Mouse (Mus musculus) midbrain, embryonic 10.5 days (tissue): Measurements from ENCODE around the gene Gdf15. TPM values are rescaled to one million over a fixed set of nuclear protein-coding genes. Genes with fewer than 3 reads are reported as not detected.

ENCODE experiments used
- DNase-seq: peaks from one replicate; pipeline ENCODE4 v3.0.0-alpha.2; 2017; ENCODE audit warnings: low spot score
- H3K27ac ChIP-seq: fragments of 300-500 bp; sonication (generic); replicated peaks from 2 replicates; pipeline ENCODE4 v1.5.1; 2016; ENCODE audit warnings: mild to moderate bottlenecking
- H3K27me3 ChIP-seq: fragments of 300-500 bp; sonication (generic); 2 replicates; pipeline ENCODE4 v1.6.1; 2016; ENCODE audit warnings: low read depth, mild to moderate bottlenecking; ENCODE audit not compliant: poor library complexity, severe bottlenecking
- H3K36me3 ChIP-seq: fragments of 300-500 bp; sonication (generic); 2 replicates; pipeline ENCODE4 v1.6.1; 2016; ENCODE audit warnings: mild to moderate bottlenecking, moderate library complexity
- H3K4me1 ChIP-seq: fragments of 300-500 bp; sonication (generic); 2 replicates; pipeline ENCODE4 v1.6.1; 2016
- H3K4me3 ChIP-seq: fragments of 300-500 bp; sonication (generic); 2 replicates; pipeline ENCODE4 v1.5.1; 2016; ENCODE audit warnings: mild to moderate bottlenecking, moderate library complexity
- H3K9me3 ChIP-seq: fragments of 300-500 bp; sonication (generic); replicated peaks from 2 replicates; pipeline ENCODE4 v1.6.1; 2016; ENCODE audit warnings: mild to moderate bottlenecking
- WGBS: fragments of 180-500 bp; shearing (Covaris S2); methylation state at CpG from one replicate; pipeline ENCODE4 v1.1.7; 2016; 5-methylcytosine and 5-hydroxymethylcytosine counted together
- polyA plus RNA-seq: library from polyadenylated mRNA; unstranded; fragments of >200 nt; fragmentation: Nextera tagmentation; extraction: Ambion mirVana; gene quantifications from 2 replicates; pipeline ENCODE4 v1.2.1, GENCODE M21; 2016

The Gdf15 gene
- polyA plus RNA-seq = not detected in 2 replicates

DNA sequence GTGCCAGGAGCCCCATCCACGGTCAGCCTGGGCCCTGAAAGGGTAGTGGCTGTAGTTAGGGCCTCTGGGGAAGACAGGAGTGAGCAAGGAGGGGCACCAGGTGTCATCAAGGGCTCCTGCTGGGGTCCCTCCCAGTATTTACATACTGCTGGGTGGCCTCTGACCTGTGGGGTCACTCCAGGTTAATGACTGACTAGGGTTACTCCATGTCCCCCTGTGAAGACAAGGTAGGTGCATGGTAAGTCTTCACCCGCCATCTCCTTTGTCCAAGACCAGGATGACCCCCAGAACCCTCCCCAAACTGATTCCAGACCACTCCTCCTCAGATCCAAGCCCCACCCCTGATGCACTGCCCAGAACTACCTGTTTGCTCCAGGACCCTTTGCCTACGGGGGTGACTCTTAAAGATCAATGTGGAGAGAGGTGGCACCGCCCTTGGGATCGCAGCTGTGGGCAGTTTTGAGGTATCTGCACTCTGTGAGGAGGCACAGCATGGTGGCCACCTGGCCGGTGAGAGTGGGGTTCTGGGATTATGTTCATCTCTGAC is at the start of gene Gdf15:
Gene Gdf15 (minus strand): TSS at position 111 of the 547 bp plus-strand sequence.
- 74% methylated on average over 6 of the region's 6 CpGs for WGBS
- Histone ChIP-seq H3K4me1 (peaks cover 51% of the 10 kb centered on the region), H3K9me3 (no peaks in the 10 kb centered on the region), H3K4me3 (peak within 1 kb of the TSS; percentile 60; the same call in 1 of the 2 replicates), H3K27ac (0 out of 2 replicates have a peak within 1 kb of the TSS, but pooled peaks have one; percentile 2), H3K27me3 (peaks cover 53% of the 10 kb centered on the region), H3K36me3 (no peaks in the 10 kb centered on the region)
- no peak for DNase-seq

DNA sequence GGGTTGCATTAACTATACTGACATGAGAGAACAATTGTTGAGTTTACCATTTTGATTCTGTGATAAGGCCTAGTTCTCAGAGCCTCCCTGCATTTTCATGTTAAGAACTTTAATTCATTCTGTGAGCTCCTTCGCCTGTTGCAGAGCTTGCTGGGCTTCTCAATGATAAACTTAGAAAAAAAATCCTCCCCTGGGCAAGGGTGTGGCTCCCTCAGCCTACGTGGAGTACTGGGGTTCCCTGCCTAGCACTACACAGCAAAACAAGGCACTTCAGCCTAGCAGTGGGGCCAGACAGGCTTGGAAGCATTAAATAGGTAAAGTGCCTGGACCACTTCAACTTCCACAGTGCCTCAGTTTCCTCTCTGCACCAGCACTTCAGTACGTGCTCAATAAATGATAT is 49.2 kb upstream of the Gdf15 start:
- H3K27me3 ChIP-seq = no peaks in the 10 kb centered on the region
- WGBS = 84% methylated on average over 3 of the region's 3 CpGs
- H3K36me3 ChIP-seq = peaks cover 39% of the 10 kb centered on the region
- H3K27ac ChIP-seq = no peak overlapping the region
- peaks cover 18% of the 10 kb centered on the region for H3K4me1 ChIP-seq
- DNase-seq = no peak
- no peaks in the 10 kb centered on the region for H3K9me3 ChIP-seq
- no peak overlapping the region for H3K4me3 ChIP-seq

DNA sequence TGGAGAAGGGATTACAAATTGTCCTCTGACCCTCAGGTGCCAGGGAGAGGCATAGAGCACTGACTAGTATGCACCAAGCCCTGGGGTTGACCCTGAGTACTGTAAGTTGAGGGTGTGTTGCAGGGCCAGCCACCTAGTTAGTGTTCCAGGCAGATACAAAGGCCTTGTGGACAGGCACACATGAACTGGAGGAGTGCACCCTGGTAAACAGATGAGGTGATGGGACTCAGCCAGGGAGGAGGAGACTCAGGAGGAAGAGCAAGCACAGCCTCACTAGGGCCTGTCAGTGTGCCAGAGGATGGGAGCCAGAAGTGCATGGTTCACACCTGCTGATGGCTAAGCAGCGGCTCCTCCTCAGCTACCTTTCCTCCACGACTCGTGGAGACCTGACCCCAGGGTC is 47.8 kb upstream of the Gdf15 start:
- no peak overlapping the region for H3K4me3 ChIP-seq
- 91% methylated on average over 3 of the region's 3 CpGs for WGBS
- peaks cover 45% of the 10 kb centered on the region for H3K36me3 ChIP-seq
- no peaks in the 10 kb centered on the region for H3K27me3 ChIP-seq
- H3K9me3 ChIP-seq = no peaks in the 10 kb centered on the region
- no peak overlapping the region for H3K27ac ChIP-seq
- H3K4me1 ChIP-seq = peaks cover 19% of the 10 kb centered on the region
- no peak for DNase-seq

DNA sequence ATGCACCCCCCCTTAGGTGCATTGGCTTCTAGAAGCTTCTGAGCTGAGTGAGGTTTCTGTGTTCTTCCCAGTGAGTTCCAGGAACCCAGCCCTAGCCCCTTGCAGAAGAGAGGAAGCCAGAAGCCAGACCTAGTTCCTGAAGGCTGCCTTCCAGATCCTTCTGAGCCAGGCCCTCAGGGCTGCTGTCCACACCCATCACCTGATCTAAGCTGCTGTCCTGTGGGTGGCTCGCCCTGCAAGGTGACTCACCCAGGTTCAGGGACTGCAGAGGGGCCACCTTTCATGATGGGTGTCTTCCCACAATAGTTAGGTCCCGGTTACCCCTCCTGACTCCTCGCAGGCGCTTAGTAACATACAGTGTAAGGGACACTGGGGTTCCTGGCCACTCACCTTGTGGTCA is 47.1 kb upstream of the Gdf15 start:
- no peaks in the 10 kb centered on the region for H3K9me3 ChIP-seq
- H3K27ac ChIP-seq = no peak overlapping the region
- H3K4me3 ChIP-seq = no peak overlapping the region
- WGBS = 90% methylated on average over 4 of the region's 4 CpGs
- H3K36me3 ChIP-seq = peaks cover 45% of the 10 kb centered on the region
- H3K4me1 ChIP-seq = peaks cover 24% of the 10 kb centered on the region
- H3K27me3 ChIP-seq = no peaks in the 10 kb centered on the region
- DNase-seq = no peak

DNA sequence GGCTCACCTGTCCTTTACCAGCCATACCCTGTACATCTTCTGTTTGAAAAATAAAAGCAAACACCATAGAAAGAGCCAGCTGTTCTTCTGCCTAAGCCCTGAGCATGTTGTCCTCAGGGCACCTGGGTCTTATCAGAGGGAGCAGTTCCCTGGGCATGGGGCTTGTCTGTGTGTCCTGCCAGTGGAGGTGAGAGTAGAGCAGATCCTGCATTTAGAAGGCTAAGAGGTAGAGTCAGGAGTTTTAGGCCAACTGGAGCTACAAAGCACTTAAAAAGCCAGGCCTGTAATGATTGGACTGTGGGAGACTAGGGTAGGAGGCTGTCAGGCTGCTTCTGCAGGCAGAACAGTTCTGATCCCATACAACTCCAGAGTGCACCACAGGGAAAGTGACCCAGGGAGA is 46.4 kb upstream of the Gdf15 start:
- Histone ChIP-seq H3K36me3 (peaks cover 45% of the 10 kb centered on the region), H3K27me3 (no peaks in the 10 kb centered on the region), H3K4me1 (peaks cover 28% of the 10 kb centered on the region), H3K4me3 (no peak overlapping the region), H3K9me3 (no peaks in the 10 kb centered on the region), H3K27ac (no peak overlapping the region)
- no peak for DNase-seq

DNA sequence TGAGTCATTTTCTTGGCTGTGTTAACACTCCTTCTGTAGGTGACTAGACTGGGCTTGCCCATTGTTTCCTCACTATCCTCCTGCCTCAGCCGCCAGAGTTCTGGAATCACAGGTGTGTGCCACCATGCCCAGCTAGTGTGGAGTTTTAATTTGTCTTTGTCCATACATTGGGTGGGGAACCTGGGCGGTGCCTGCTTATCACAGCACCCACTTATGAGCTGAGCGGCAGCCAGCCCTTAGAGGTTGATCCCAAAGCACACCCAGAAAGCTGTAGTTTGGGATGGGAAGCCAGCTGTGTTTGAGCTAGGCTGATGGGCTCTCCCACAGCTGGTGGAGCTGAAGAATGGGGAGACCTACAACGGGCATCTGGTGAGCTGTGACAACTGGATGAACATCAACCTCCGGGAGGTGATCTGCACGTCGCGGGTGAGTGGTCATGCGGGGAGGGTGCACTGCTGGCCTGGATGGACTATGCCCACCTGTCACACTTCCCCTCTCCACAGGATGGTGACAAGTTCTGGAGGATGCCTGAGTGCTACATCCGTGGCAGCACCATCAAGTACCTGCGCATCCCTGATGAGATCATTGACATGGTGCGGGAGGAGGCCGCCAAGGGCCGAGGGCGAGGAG is 45.3 kb upstream of the Gdf15 start:
- 92% methylated on average over 15 of the region's 15 CpGs for WGBS
- H3K4me1 ChIP-seq = peaks cover 30% of the 10 kb centered on the region
- H3K27me3 ChIP-seq = no peaks in the 10 kb centered on the region
- no peak overlapping the region for H3K27ac ChIP-seq
- peaks cover 45% of the 10 kb centered on the region for H3K36me3 ChIP-seq
- H3K4me3 ChIP-seq = no peak overlapping the region
- no peaks in the 10 kb centered on the region for H3K9me3 ChIP-seq
- no peak for DNase-seq

DNA sequence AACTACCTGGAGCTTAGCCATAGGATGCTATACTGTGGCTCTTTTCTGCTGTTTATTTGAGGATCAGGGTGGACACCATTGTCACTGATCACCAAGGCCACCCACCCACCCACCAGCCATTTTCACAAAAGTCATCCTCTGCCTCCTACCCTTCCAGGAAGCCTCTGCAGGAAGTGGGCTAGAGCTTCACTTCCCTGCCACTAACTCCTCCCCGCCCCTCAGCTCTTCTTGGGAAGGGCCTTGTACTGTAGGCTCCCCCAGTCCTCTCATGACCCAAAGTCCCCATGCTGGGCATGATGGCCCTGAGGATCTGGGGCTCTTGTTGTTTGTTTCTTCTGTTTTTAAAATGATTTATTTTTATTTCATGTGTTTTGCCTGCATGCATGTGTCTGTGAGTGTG is 43.1 kb upstream of the Gdf15 start:
- no peak for DNase-seq
- no peak overlapping the region for H3K27ac ChIP-seq
- no peaks in the 10 kb centered on the region for H3K9me3 ChIP-seq
- peaks cover 43% of the 10 kb centered on the region for H3K36me3 ChIP-seq
- H3K27me3 ChIP-seq = no peaks in the 10 kb centered on the region
- no peak overlapping the region for H3K4me3 ChIP-seq
- H3K4me1 ChIP-seq = peaks cover 23% of the 10 kb centered on the region
- WGBS = 91% methylated on average over 1 of the region's 1 CpGs

DNA sequence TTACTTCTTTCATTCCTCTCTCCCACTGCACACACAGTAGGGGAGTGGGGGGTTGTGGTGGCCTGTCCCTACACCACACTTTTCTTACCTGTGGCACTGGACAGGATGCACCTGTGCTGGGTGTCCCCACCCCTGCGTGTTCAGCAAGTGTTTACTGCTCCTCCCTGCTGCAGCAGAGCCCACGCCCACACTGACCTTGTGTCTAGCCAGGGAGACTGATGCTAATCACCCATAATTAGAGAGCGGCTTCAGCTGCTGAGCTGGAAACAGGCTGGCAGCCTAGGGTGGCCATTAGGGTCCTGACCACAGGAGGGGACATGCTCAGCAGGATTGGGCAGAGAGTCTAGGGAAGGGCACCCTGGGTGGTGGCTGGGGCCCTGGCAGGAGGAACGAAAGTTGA is 42.5 kb upstream of the Gdf15 start:
- 80% methylated on average over 4 of the region's 4 CpGs for WGBS
- peak overlapping the region; percentile 98; the same call in 1 of the 2 replicates for H3K27ac ChIP-seq

DNA sequence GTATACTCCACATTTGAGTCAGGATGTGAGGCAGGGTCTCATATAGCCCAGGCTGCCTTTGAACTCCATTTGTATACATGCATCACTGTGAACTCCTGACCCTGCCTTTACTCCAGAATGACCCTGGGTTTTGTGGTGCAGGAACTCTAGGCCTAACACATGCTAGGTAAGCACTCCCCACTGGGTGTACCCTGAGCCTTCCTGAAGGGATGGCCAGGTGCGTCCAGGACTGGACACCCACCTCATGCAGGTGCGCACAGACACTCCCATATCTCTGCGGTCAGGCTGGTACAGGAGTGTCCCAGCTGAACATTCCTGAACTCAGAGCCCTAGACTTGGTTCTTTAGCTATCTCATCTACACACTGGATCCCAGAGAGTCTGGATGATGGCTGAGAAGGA is 41.9 kb upstream of the Gdf15 start:
- Histone ChIP-seq H3K27ac (peak overlapping the region; percentile 98), H3K27me3 (no peaks in the 10 kb centered on the region), H3K4me1 (peaks cover 23% of the 10 kb centered on the region), H3K9me3 (no peaks in the 10 kb centered on the region), H3K36me3 (peaks cover 31% of the 10 kb centered on the region), H3K4me3 (peak overlapping the region; percentile 74)
- 88% methylated on average over 3 of the region's 3 CpGs for WGBS
- DNase-seq = no peak

More for the DNA sequence above, 42.5 kb upstream of the Gdf15 start:
- no peak for DNase-seq
- Histone ChIP-seq H3K9me3 (no peaks in the 10 kb centered on the region), H3K4me3 (peak overlapping the region; percentile 74; the same call in 1 of the 2 replicates), H3K36me3 (peaks cover 37% of the 10 kb centered on the region), H3K4me1 (peaks cover 23% of the 10 kb centered on the region), H3K27me3 (no peaks in the 10 kb centered on the region)

DNA sequence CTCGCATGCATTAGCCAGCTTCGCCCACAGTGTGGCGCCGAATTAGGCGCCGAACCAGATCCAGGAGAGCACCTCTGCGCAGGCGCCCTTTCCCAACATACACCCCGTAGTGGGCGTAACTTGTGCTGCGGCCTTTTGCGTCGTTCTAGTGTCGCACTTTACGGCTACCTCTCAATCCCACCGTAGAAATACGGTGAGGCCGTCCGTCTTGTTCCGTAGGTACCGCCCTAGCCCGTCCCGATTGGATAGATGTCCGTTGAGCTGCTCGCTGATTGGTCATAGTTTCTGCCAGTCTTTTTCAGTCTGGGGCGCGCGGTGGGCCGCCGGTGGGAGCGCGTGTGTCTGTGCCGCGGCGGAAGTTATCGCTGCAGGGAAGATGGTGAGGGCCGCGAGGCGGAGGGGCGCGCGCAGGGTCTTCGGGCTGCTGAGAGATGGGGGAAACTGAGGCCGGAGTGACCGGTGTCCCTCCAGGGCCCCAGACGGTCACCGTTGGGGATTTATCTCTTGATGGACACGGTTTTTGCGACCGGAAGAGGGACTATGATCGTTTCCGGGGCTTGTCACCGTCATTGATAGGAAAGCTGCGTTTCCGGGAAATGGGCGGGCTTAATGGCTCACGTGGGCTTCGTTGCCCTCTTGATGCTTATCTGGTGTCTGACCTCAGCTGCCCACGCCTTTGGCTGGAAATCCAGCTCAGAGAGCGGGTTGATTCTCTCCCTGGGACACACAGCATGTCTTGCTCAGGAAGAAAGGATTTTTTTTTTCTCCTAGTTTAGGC is 41.0 kb upstream of the Gdf15 start, which contains the start of gene Lsm4:
Gene Lsm4 (plus strand): TSS at position 170 of the 778 bp plus-strand sequence.
- peaks cover 23% of the 10 kb centered on the region for H3K36me3 ChIP-seq
- peak; percentile 97 for DNase-seq
- under 1% methylated on average over 60 of the region's 60 CpGs for WGBS
- peaks cover 23% of the 10 kb centered on the region for H3K4me1 ChIP-seq
- peak within 1 kb of the TSS; percentile 74 for H3K4me3 ChIP-seq
- H3K9me3 ChIP-seq = peaks cover 2% of the 10 kb centered on the region; the same call in 1 of the 2 replicates
- no peaks in the 10 kb centered on the region for H3K27me3 ChIP-seq
- H3K27ac ChIP-seq = peak within 1 kb of the TSS; percentile 98

DNA sequence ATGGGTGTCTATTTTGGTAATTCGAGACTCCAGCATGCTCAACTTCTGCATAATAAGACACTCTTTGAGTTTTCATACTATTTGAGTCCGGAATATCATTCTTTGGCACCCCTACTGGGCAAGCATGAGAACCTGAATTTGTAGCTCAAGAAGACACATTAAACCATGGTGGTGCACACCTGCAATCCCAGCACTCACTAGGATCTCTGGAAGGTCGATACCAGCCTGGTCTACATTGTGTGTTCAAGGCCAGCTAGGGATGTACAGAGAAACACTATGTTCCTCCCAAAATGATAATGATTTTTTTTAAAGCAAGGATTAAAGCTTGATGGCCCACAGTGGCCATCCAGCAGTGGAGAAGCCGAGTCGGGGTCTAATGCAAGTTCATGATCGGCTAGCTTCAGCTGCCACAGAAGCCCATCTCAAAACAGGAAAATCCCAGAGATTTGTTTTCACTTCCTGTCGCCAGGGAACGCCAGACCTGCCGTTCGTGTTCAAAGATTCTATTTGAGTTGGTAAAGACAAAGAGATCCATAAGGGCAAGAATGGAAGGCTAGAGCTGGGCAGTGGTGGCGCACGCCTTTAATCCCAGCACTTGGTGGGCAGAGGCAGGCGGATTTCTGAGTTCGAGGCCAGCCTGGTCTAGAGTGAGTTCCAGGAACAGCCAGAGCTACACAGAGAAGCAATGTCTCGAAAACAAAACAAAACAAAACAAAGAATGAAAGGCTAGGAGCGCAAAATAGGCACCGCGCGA is 40.2 kb upstream of the Gdf15 start:
- Histone ChIP-seq H3K27me3 (no peaks in the 10 kb centered on the region), H3K4me3 (peak overlapping the region; percentile 74), H3K9me3 (peaks cover 7% of the 10 kb centered on the region; the same call in 1 of the 2 replicates), H3K4me1 (peaks cover 23% of the 10 kb centered on the region), H3K27ac (peak overlapping the region; percentile 98), H3K36me3 (peaks cover 15% of the 10 kb centered on the region)
- WGBS = 41% methylated on average over 19 of the region's 19 CpGs
- no peak for DNase-seq

DNA sequence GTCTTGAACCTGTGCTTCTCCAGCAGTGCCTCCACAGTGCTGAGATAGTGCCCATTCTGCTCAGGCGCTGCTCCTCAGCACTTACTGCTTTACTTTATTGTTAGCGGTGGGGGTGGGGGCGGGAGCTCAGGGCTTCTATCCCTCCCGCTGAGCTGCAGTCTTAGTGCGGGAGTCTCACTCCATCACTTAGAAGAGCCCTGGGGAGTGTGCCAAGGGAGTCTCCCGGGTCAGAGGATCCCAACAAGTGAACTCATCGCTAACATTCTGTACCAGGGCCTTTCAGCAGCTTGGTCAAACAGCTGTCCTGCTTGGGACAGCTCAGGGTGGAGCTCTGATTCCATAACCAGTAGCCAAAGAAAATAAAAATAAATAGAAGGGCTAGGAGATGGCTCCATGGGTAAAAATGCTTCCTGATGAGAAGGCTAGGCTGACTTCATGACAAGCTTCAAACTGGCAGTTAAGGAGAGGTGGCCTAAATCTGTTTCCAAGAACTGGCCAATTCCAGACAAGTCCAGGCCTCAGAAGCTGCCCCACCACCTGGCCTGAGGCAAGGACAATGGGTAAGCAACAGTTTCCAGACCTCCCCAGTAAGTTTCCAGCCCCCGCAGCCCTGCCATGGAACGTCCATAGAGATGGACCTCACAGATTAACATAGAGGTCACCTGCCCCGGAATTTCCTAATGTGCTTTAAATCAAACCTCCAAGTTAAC is 39.5 kb upstream of the Gdf15 start:
- WGBS = 54% methylated on average over 10 of the region's 10 CpGs
- Histone ChIP-seq H3K9me3 (peaks cover 7% of the 10 kb centered on the region; the same call in 1 of the 2 replicates), H3K4me1 (peaks cover 26% of the 10 kb centered on the region), H3K4me3 (no peak overlapping the region; the same call in 1 of the 2 replicates), H3K36me3 (peaks cover 9% of the 10 kb centered on the region), H3K27ac (peak overlapping the region; percentile 98), H3K27me3 (no peaks in the 10 kb centered on the region)
- DNase-seq = no peak
